Mouse (Mus musculus): ENCODE results near the gene Gm10668.
"Not testable (repeated sequence)": the region's sequence is repeated elsewhere in the genome, so short reads cannot be mapped to it uniquely, and the experiment has no call there.

Gene Gm10668

GRCm38 (mm10) chr7:20730524-20730923 is at the start of gene Gm10668:
Gene Gm10668 (minus strand): TSS chr7:20730624.
- in situ Hi-C loops (cut with MboI, MseI) = not testable (repeated sequence)

GRCm38 (mm10) chr7:20770885-20771284 is 40.5 kb upstream of the Gm10668 start, which contains the start of gene Vmn1r112:
Gene Vmn1r112 (plus strand): TSS chr7:20771185.
- in situ Hi-C loops (cut with MboI, MseI) = loop anchor here (5.0 to 25.0 kb wide), 2 partner anchors 684 to 1991 kb away; partner anchors contain the start of genes Vmn1r157 and Vmn1r91

- in situ Hi-C loops (cut with MboI, MseI) = not testable (repeated sequence)
These were observed 27.3 kb downstream of the Gm10668 start, which contains the start of gene Vmn1r111 for GRCm38 (mm10) chr7:20703116-20703515. Gene Vmn1r111 (minus strand): TSS chr7:20703216.
